Mouse (Mus musculus) stomach, embryonic 14.5 days (tissue): ENCODE results near the gene Rusc2. TPM values are rescaled to one million over a fixed set of nuclear protein-coding genes. Genes with fewer than 3 reads are reported as not detected.

Experiments
- ATAC-seq: fragments of 200-750 bp; cut with Nextera tagmentation; 2 replicates; pipeline ENCODE4 v1.8.0; 2017; ENCODE audit warnings: low read depth, moderate TSS enrichment; ENCODE audit not compliant: insufficient number of reproducible peaks, insufficient read depth, low FRiP score
- H3K27ac ChIP-seq: fragments of 300-500 bp; sonication (generic); 2 replicates; pipeline ENCODE4 v1.5.1; 2014; ENCODE audit warnings: mild to moderate bottlenecking, low read length, moderate library complexity, mixed read lengths
- H3K27me3 ChIP-seq: fragments of 300-500 bp; sonication (generic); 2 replicates; pipeline ENCODE4 v1.6.1; 2014; ENCODE audit warnings: low read length, control low read depth, mixed read lengths; ENCODE audit not compliant: control insufficient read depth, insufficient read depth
- H3K36me3 ChIP-seq: fragments of 300-500 bp; sonication (generic); 2 replicates; pipeline ENCODE4 v1.6.1; 2014; ENCODE audit warnings: mild to moderate bottlenecking, control low read depth, low read length, moderate library complexity, mixed read lengths; ENCODE audit not compliant: control insufficient read depth, insufficient read depth
- H3K4me1 ChIP-seq: fragments of 300-500 bp; sonication (generic); 2 replicates; pipeline ENCODE4 v1.6.1; 2014; ENCODE audit warnings: low read length, control low read depth, mixed read lengths; ENCODE audit not compliant: control insufficient read depth, insufficient read depth
- H3K4me2 ChIP-seq: fragments of 300-500 bp; sonication (generic); replicated peaks from 2 replicates; pipeline ENCODE4 v1.6.1; 2014; ENCODE audit warnings: low read depth, low read length, control low read depth
- H3K4me3 ChIP-seq: fragments of 300-500 bp; sonication (generic); 2 replicates; pipeline ENCODE4 v1.5.1; 2014; ENCODE audit warnings: low read depth, low read length, control low read depth
- H3K9ac ChIP-seq: fragments of 300-500 bp; sonication (generic); replicated peaks from 2 replicates; pipeline ENCODE4 v1.6.1; 2014; ENCODE audit warnings: low read depth, mild to moderate bottlenecking, control low read depth, low read length, moderate library complexity, mixed read lengths
- H3K9me3 ChIP-seq: fragments of 300-500 bp; sonication (generic); 2 replicates; pipeline ENCODE4 v1.6.1; 2016; ENCODE audit warnings: low read depth, low read length, control low read depth; ENCODE audit not compliant: control insufficient read depth
- WGBS: fragments of 180-500 bp; shearing (Covaris S2); extraction: QIAGEN DNeasy Blood & Tissue Kit; methylation state at CpG from one replicate; pipeline ENCODE4 v1.1.7; 2014; 5-methylcytosine and 5-hydroxymethylcytosine counted together
- polyA plus RNA-seq: library from polyadenylated mRNA; unstranded; fragments of >200 nt; fragmentation: Nextera tagmentation; extraction: Ambion mirVana; gene quantifications from 2 replicates; pipeline ENCODE4 v1.2.1, GENCODE M21; 2014

The Rusc2 gene
- polyA plus RNA-seq, 1 experiment from 2014 or later: 12.4 TPM

DNA sequence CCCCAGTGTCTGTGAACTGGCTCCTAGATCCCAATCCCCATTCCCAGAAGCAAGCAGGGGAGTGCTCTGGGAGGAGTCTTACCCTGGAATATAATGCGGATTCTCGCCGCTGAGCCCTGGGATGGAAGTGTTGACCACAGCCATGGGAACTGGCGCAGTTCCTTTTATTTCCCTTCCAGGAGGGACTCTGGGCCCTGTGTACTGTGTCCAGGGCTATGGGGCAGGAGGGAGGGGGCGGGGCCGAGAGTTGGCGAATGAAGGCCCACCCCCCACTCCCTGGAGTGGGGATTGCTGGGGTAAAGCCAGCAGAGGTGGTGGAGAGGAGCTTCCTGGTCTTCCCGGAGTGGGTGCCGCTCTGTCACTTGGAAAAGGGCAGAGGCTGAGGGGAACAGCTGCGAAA, 47.2 kb downstream of the Rusc2 start, which contains the start of gene Fam166b:
Gene Fam166b (minus strand): TSS at position 189 of the 400 bp plus-strand sequence.
- Histone ChIP-seq H3K27me3 (peaks cover 19% of the 10 kb centered on the region; the same call in 1 of the 2 replicates), H3K9ac (no peak within 1 kb of the TSS), H3K4me3 (no peak within 1 kb of the TSS), H3K4me1 (no peaks in the 10 kb centered on the region; the same call in 1 of the 2 replicates), H3K4me2 (no peak within 1 kb of the TSS), H3K36me3 (peaks cover 25% of the 10 kb centered on the region), H3K9me3 (no peaks in the 10 kb centered on the region), H3K27ac (no peak within 1 kb of the TSS)
- WGBS: 8% methylated on average over 10 of the region's 10 CpGs
- no peak for ATAC-seq

GRCm38 (mm10) chr4:43431690-43432089, 49.9 kb downstream of the Rusc2 start:
- peak; percentile 21; the same call in 1 of the 2 replicates for ATAC-seq
- no peak overlapping the region for H3K4me2 ChIP-seq
- H3K36me3 ChIP-seq: peaks cover 3% of the 10 kb centered on the region; the same call in 1 of the 2 replicates
- no peaks in the 10 kb centered on the region for H3K9me3 ChIP-seq
- 5% methylated on average over 4 of the region's 4 CpGs for WGBS
- H3K4me3 ChIP-seq: no peak overlapping the region
- 0 out of 2 replicates have a peak, but pooled peaks cover 5% of the 10 kb centered on the region for H3K27me3 ChIP-seq
- H3K27ac ChIP-seq: no peak overlapping the region
- H3K4me1 ChIP-seq: no peaks in the 10 kb centered on the region; the same call in 1 of the 2 replicates
- no peak overlapping the region for H3K9ac ChIP-seq

DNA sequence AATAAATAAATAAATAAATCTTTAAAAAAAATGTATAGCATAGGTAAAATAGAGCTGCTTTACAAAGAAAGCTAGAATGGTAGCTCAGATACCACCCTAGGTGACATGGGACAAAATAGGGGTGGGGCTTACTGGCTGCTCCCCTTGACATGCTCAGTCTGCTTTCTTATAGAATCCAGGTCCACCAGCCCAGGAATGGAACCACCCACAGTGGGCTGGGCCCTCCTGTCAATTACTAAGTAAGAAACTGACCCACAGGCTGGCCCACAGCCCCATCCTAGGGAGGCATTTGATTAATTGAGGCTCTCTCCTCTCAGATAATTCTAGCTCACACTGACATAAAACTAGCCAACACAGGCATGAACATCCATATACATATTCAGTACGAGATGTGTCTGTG, 51.1 kb downstream of the Rusc2 start:
- Histone ChIP-seq H3K27me3 (no peaks in the 10 kb centered on the region), H3K4me1 (no peaks in the 10 kb centered on the region; the same call in 1 of the 2 replicates), H3K27ac (no peak overlapping the region), H3K4me3 (no peak overlapping the region), H3K36me3 (no peaks in the 10 kb centered on the region; the same call in 1 of the 2 replicates), H3K9ac (no peak overlapping the region), H3K9me3 (no peaks in the 10 kb centered on the region), H3K4me2 (no peak overlapping the region)
- ATAC-seq: no peak
- WGBS: 84% methylated on average over 1 of the region's 1 CpGs

- Histone ChIP-seq H3K9ac (peak within 1 kb of the TSS; percentile 95), H3K9me3 (no peaks in the 10 kb centered on the region)
Observed at GRCm38 (mm10) chr4:43441639-43442038, 59.9 kb downstream of the Rusc2 start, which contains the start of gene Tesk1. Gene Tesk1 (plus strand): TSS chr4:43441939.

GRCm38 (mm10) chr4:43442044-43442443, 60.3 kb downstream of the Rusc2 start:
- H3K27me3 ChIP-seq: no peaks in the 10 kb centered on the region
- WGBS: under 1% methylated on average over 33 of the region's 33 CpGs
- no peaks in the 10 kb centered on the region for H3K9me3 ChIP-seq
- H3K27ac ChIP-seq: peak overlapping the region; percentile 90
- peaks cover 26% of the 10 kb centered on the region for H3K36me3 ChIP-seq
- peaks cover 8% of the 10 kb centered on the region for H3K4me1 ChIP-seq
- H3K4me3 ChIP-seq: peak overlapping the region; percentile 87
- peak; percentile 92 for ATAC-seq
- H3K4me2 ChIP-seq: peak overlapping the region; percentile 97
- peak overlapping the region; percentile 95 for H3K9ac ChIP-seq

More at GRCm38 (mm10) chr4:43441639-43442038, 59.9 kb downstream of the Rusc2 start, which contains the start of gene Tesk1:
- H3K4me3 ChIP-seq: peak within 1 kb of the TSS; percentile 87
- peaks cover 22% of the 10 kb centered on the region for H3K36me3 ChIP-seq
- peak within 1 kb of the TSS; percentile 90 for H3K27ac ChIP-seq
- WGBS: 26% methylated on average over 4 of the region's 4 CpGs
- peaks cover 8% of the 10 kb centered on the region for H3K4me1 ChIP-seq
- no peaks in the 10 kb centered on the region for H3K27me3 ChIP-seq
- ATAC-seq: no peak
- H3K4me2 ChIP-seq: peak within 1 kb of the TSS; percentile 97

- Histone ChIP-seq H3K9ac (peak overlapping the region; percentile 95), H3K36me3 (peaks cover 33% of the 10 kb centered on the region), H3K4me2 (peak overlapping the region; percentile 97), H3K4me3 (peak overlapping the region; percentile 87), H3K27ac (peak overlapping the region; percentile 90), H3K9me3 (no peaks in the 10 kb centered on the region), H3K4me1 (peaks cover 8% of the 10 kb centered on the region), H3K27me3 (no peaks in the 10 kb centered on the region)
- ATAC-seq: peak; percentile 66
- 0% methylated on average over 56 of the region's 88 CpGs for WGBS
Observed at GRCm38 (mm10) chr4:43442456-43443361, 60.9 kb downstream of the Rusc2 start.

DNA sequence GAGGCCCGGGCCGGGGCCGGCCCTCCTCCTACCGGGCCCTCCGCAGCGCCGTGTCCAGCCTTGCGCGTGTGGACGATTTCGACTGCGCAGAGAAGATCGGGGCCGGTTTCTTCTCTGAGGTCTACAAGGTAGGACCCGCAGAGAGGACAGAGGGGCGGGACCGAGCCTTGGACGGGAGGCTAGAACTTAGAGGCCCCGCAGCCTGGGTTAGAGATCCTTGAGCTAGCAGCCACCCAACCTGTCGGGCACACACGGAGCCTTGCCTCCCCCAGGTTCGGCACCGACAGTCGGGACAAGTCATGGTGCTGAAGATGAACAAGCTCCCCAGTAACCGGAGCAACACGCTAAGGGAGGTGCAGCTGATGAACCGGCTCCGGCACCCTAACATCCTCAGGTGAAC, 61.7 kb downstream of the Rusc2 start:
- peaks cover 35% of the 10 kb centered on the region for H3K36me3 ChIP-seq
- H3K27ac ChIP-seq: peak overlapping the region; percentile 90
- peak overlapping the region; percentile 97 for H3K4me2 ChIP-seq
- H3K27me3 ChIP-seq: no peaks in the 10 kb centered on the region
- H3K4me3 ChIP-seq: peak overlapping the region; percentile 87
- WGBS: under 1% methylated on average over 24 of the region's 28 CpGs
- peak overlapping the region; percentile 95 for H3K9ac ChIP-seq
- ATAC-seq: no peak
- no peaks in the 10 kb centered on the region for H3K9me3 ChIP-seq
- peaks cover 8% of the 10 kb centered on the region for H3K4me1 ChIP-seq

GRCm38 (mm10) chr4:43447251-43447650, 65.5 kb downstream of the Rusc2 start:
- no peak overlapping the region for H3K4me3 ChIP-seq
- no peaks in the 10 kb centered on the region for H3K9me3 ChIP-seq
- 88% methylated on average over 13 of the region's 13 CpGs for WGBS
- H3K4me1 ChIP-seq: peaks cover 8% of the 10 kb centered on the region
- no peak overlapping the region for H3K27ac ChIP-seq
- H3K27me3 ChIP-seq: no peaks in the 10 kb centered on the region
- H3K4me2 ChIP-seq: no peak overlapping the region
- H3K9ac ChIP-seq: no peak overlapping the region
- peaks cover 35% of the 10 kb centered on the region for H3K36me3 ChIP-seq
- no peak for ATAC-seq
